Mouse (Mus musculus): Measurements from ENCODE around the gene Peli2.

Gene Peli2

GRCm38 (mm10) chr14:48153064-48153463 lies 32.4 kb downstream of the Peli2 start:
- DNase-seq (ENCODE audit: low read depth, low spot score), result no peak

GRCm38 (mm10) chr14:48153865-48154511 lies 33.4 kb downstream of the Peli2 start:
- DNase-seq (ENCODE audit: low read depth, low spot score), result no peak

- DNase-seq (ENCODE audit: low read depth, low spot score), result no peak
Observed at GRCm38 (mm10) chr14:48154641-48155040, 34.0 kb downstream of the Peli2 start.

- no peak for DNase-seq (ENCODE audit: low read depth, low spot score)
Observed at GRCm38 (mm10) chr14:48155153-48155552, 34.5 kb downstream of the Peli2 start.

- no peak for DNase-seq (ENCODE audit: low read depth, low spot score)
Observed at GRCm38 (mm10) chr14:48157085-48157484, 36.5 kb downstream of the Peli2 start.

- no peak for DNase-seq (ENCODE audit: low read depth, low spot score)
Observed at GRCm38 (mm10) chr14:48157835-48158234, 37.2 kb downstream of the Peli2 start.

GRCm38 (mm10) chr14:48159401-48159800 lies 38.8 kb downstream of the Peli2 start:
- DNase-seq (ENCODE audit: low read depth, low spot score), result no peak

GRCm38 (mm10) chr14:48162446-48162845 lies 41.8 kb downstream of the Peli2 start:
- DNase-seq (ENCODE audit: low read depth, low spot score), result no peak

GRCm38 (mm10) chr14:48164917-48165316 lies 44.3 kb downstream of the Peli2 start:
- no peak for DNase-seq (ENCODE audit: low read depth, low spot score)

GRCm38 (mm10) chr14:48166396-48166795 lies 45.8 kb downstream of the Peli2 start:
- DNase-seq (ENCODE audit: low read depth, low spot score), result no peak

GRCm38 (mm10) chr14:48167020-48167419 lies 46.4 kb downstream of the Peli2 start:
- DNase-seq (ENCODE audit: low read depth, low spot score), result no peak

GRCm38 (mm10) chr14:48168116-48168515 lies 47.5 kb downstream of the Peli2 start:
- DNase-seq (ENCODE audit: low read depth, low spot score), result no peak

GRCm38 (mm10) chr14:48169970-48170369 lies 49.3 kb downstream of the Peli2 start:
- DNase-seq (ENCODE audit: low read depth, low spot score), result peak; percentile 56

GRCm38 (mm10) chr14:48171268-48171667 lies 50.6 kb downstream of the Peli2 start:
- DNase-seq (ENCODE audit: low read depth, low spot score), result no peak

GRCm38 (mm10) chr14:48172026-48172425 lies 51.4 kb downstream of the Peli2 start:
- DNase-seq (ENCODE audit: low read depth, low spot score), result no peak

GRCm38 (mm10) chr14:48172876-48173275 lies 52.3 kb downstream of the Peli2 start:
- DNase-seq (ENCODE audit: low read depth, low spot score), result no peak

- no peak for DNase-seq (ENCODE audit: low read depth, low spot score)
Observed at GRCm38 (mm10) chr14:48173840-48174239, 53.2 kb downstream of the Peli2 start.

GRCm38 (mm10) chr14:48174356-48174755 lies 53.7 kb downstream of the Peli2 start:
- DNase-seq (ENCODE audit: low read depth, low spot score), result no peak

GRCm38 (mm10) chr14:48175115-48175514 lies 54.5 kb downstream of the Peli2 start:
- DNase-seq (ENCODE audit: low read depth, low spot score), result no peak

- no peak for DNase-seq (ENCODE audit: low read depth, low spot score)
Observed at GRCm38 (mm10) chr14:48178304-48178995, 57.8 kb downstream of the Peli2 start.

- DNase-seq (ENCODE audit: low read depth, low spot score), result no peak
Observed at GRCm38 (mm10) chr14:48179021-48179420, 58.4 kb downstream of the Peli2 start.

GRCm38 (mm10) chr14:48186302-48186701 lies 65.7 kb downstream of the Peli2 start:
- DNase-seq (ENCODE audit: low read depth, low spot score), result no peak

GRCm38 (mm10) chr14:48187100-48187499 lies 66.5 kb downstream of the Peli2 start:
- no peak for DNase-seq (ENCODE audit: low read depth, low spot score)

All from mesoderm, embryonic 11.5 days (tissue).